In genomic region chr5:74720661-74721060, GRCm38 (mm10) we compare ENCODE assay signal across 19 mouse cellular contexts. TPM values are rescaled to one million over a fixed set of nuclear protein-coding genes. Genes with fewer than 3 reads are reported as not detected.
DNase-seq lines count a peak whose midpoint lies in the region; ATAC-seq and TF ChIP-seq lines count a peak whose summit lies in the region.
"Had no signal": no experiment of that assay in that cellular context is flagged by ENCODE, and none has a peak within 500 bp of the region (broad histone marks: within the 10 kb centered on the region; RNA-seq: fewer than 3 reads in every experiment).

No protein-coding gene starts in this region.

- no peak overlapping the region for H3K4me3 ChIP-seq in embryonic facial prominence, embryonic 12.5 days
- H3K4me3 ChIP-seq in embryonic facial prominence, embryonic 10.5 days: no peak overlapping the region
- H3K4me3 ChIP-seq in layer of hippocampus, adult 2 months: peak overlapping the region; percentile 4; the same call in 1 of the 2 replicates
- H3K4me3 ChIP-seq in midbrain, postnatal 0 days (ENCODE audit: low read depth, low read length): no peak overlapping the region
- H3K4me3 ChIP-seq in midbrain, embryonic 16.5 days (ENCODE audit: low read depth, low read length): no peak overlapping the region
- H3K4me3 ChIP-seq: heart, embryonic 12.5 days; intestine, embryonic 15.5 days; neural tube, embryonic 15.5 days had no signal

- H3K9me3 ChIP-seq in embryonic facial prominence, embryonic 12.5 days: no peaks in the 10 kb centered on the region
- H3K9me3 ChIP-seq in embryonic facial prominence, embryonic 10.5 days: no peaks in the 10 kb centered on the region
- no peaks in the 10 kb centered on the region for H3K9me3 ChIP-seq in midbrain, postnatal 0 days (ENCODE audit: low read length)
- no peaks in the 10 kb centered on the region for H3K9me3 ChIP-seq in midbrain, embryonic 16.5 days (replicated peaks; ENCODE audit: control insufficient read depth, low read length, poor library complexity, severe bottlenecking)
- H3K9me3 ChIP-seq: heart, embryonic 12.5 days; intestine, embryonic 15.5 days; neural tube, embryonic 15.5 days had no signal

- H3K27me3 ChIP-seq in embryonic facial prominence, embryonic 12.5 days: no peaks in the 10 kb centered on the region
- no peaks in the 10 kb centered on the region for H3K27me3 ChIP-seq in embryonic facial prominence, embryonic 10.5 days (replicated peaks; ENCODE audit: low read depth, poor library complexity, severe bottlenecking)
- no peaks in the 10 kb centered on the region for H3K27me3 ChIP-seq in midbrain, postnatal 0 days (ENCODE audit: insufficient read depth, low read length)
- no peaks in the 10 kb centered on the region for H3K27me3 ChIP-seq in midbrain, embryonic 16.5 days (ENCODE audit: control insufficient read depth, insufficient read depth, low read depth, low read length)
- H3K27me3 ChIP-seq: intestine, embryonic 15.5 days; neural tube, embryonic 15.5 days had no signal

- no peak for TF ChIP-seq CTCF in layer of hippocampus, adult 2 months (conservative IDR thresholded peaks at IDR 0.05)
- no peak for TF ChIP-seq CTCF in midbrain, postnatal 0 days (IDR thresholded peaks at IDR 0.05)

- DNase-seq in embryonic facial prominence, embryonic 10.5 days (ENCODE audit: low spot score): no peak
- peak in 1 of 2 experiments; percentile 26 for DNase-seq in layer of hippocampus, adult 2 months (ENCODE audit: low spot score in 2 of 2)
- no peak for DNase-seq in layer of hippocampus, postnatal 36 days
- DNase-seq in midbrain, postnatal 0 days (ENCODE audit: low spot score): peak; percentile 55
- peak; percentile 27 to 41 for DNase-seq in layer of hippocampus, postnatal 10 days (ENCODE audit: low spot score in 2 of 2)
- DNase-seq in natural killer cell, adult 2 months (ENCODE audit: low spot score in 2 of 2): no peak
- DNase-seq: adrenal gland, postnatal 25 days; embryo, embryonic 11 days; gastrocnemius, postnatal 14 days; heart, postnatal 36 days; liver; lung, adult 18-20 months had no signal

- H3K4me2 ChIP-seq in embryonic facial prominence, embryonic 12.5 days (replicated peaks): 0 out of 2 replicates have a peak overlapping the region, but pooled peaks have one; percentile 7
- no peak overlapping the region for H3K4me2 ChIP-seq in midbrain, postnatal 0 days (ENCODE audit: low read depth, low read length, poor library complexity, severe bottlenecking)
- no peak overlapping the region for H3K4me2 ChIP-seq in midbrain, embryonic 16.5 days (ENCODE audit: low read length)
- H3K4me2 ChIP-seq: heart, embryonic 12.5 days; intestine, embryonic 15.5 days; neural tube, embryonic 15.5 days had no signal

- H3K4me1 ChIP-seq in embryonic facial prominence, embryonic 12.5 days: no peaks in the 10 kb centered on the region; the same call in 1 of the 2 replicates
- peaks cover 18% of the 10 kb centered on the region for H3K4me1 ChIP-seq in embryonic facial prominence, embryonic 10.5 days
- H3K4me1 ChIP-seq in midbrain, postnatal 0 days (ENCODE audit: insufficient read depth, low read length): no peaks in the 10 kb centered on the region
- peaks cover 2% of the 10 kb centered on the region; the same call in 1 of the 2 replicates for H3K4me1 ChIP-seq in midbrain, embryonic 16.5 days (ENCODE audit: control insufficient read depth, insufficient read depth, low read length)

- no peak overlapping the region for H3K27ac ChIP-seq in embryonic facial prominence, embryonic 12.5 days
- H3K27ac ChIP-seq in embryonic facial prominence, embryonic 10.5 days (replicated peaks): no peak overlapping the region
- H3K27ac ChIP-seq in layer of hippocampus, adult 2 months: no peak overlapping the region; the same call in 1 of the 2 replicates
- H3K27ac ChIP-seq in midbrain, postnatal 0 days (ENCODE audit: low read depth, low read length): no peak overlapping the region
- no peak overlapping the region for H3K27ac ChIP-seq in midbrain, embryonic 16.5 days (ENCODE audit: low read length)
- H3K27ac ChIP-seq: intestine, embryonic 15.5 days; kidney, postnatal 0 days; macrophage had no signal

- H3K36me3 ChIP-seq in embryonic facial prominence, embryonic 12.5 days: no peaks in the 10 kb centered on the region
- H3K36me3 ChIP-seq in embryonic facial prominence, embryonic 10.5 days (replicated peaks): no peaks in the 10 kb centered on the region
- H3K36me3 ChIP-seq in midbrain, postnatal 0 days (ENCODE audit: insufficient read depth, low read length): no peaks in the 10 kb centered on the region
- H3K36me3 ChIP-seq in midbrain, embryonic 16.5 days (ENCODE audit: control insufficient read depth, insufficient read depth, low read length): no peaks in the 10 kb centered on the region
- H3K36me3 ChIP-seq: heart, embryonic 12.5 days; intestine, embryonic 15.5 days; neural tube, embryonic 15.5 days had no signal

- 55% methylated on average over 9 of the region's 9 CpGs for WGBS in embryonic facial prominence, embryonic 12.5 days
- 67% methylated on average over 9 of the region's 9 CpGs for WGBS in embryonic facial prominence, embryonic 10.5 days
- WGBS in midbrain, postnatal 0 days: 60% methylated on average over 9 of the region's 9 CpGs
- 57% methylated on average over 9 of the region's 9 CpGs for WGBS in midbrain, embryonic 16.5 days

- no peak for ATAC-seq in embryonic facial prominence, embryonic 12.5 days (ENCODE audit: insufficient number of reproducible peaks, insufficient read depth, low FRiP score, low TSS enrichment)
- no peak for ATAC-seq in midbrain, postnatal 0 days (ENCODE audit: low FRiP score)
- no peak for ATAC-seq in midbrain, embryonic 16.5 days
- ATAC-seq: intestine, embryonic 15.5 days had no signal

- no peak overlapping the region for H3K9ac ChIP-seq in embryonic facial prominence, embryonic 12.5 days
- no peak overlapping the region for H3K9ac ChIP-seq in midbrain, postnatal 0 days (replicated peaks; ENCODE audit: low read length, poor library complexity, severe bottlenecking)
- H3K9ac ChIP-seq in midbrain, embryonic 16.5 days (ENCODE audit: low read depth, low read length): no peak overlapping the region
- H3K9ac ChIP-seq: heart, embryonic 12.5 days; intestine, embryonic 15.5 days; neural tube, embryonic 15.5 days had no signal

RNA-seq across cellular contexts. Expression of gene Lnx1, which starts 17.9 kb away (rescaled TPM):
- 1.8 and 2.0 TPM in 2 replicates for polyA plus RNA-seq in embryonic facial prominence, embryonic 12.5 days (2016; fragmentation: Nextera tagmentation; extraction: Ambion mirVana)
- 1.7 TPM in 2 replicates for polyA plus RNA-seq in embryonic facial prominence, embryonic 10.5 days (2016; fragmentation: Nextera tagmentation; extraction: Ambion mirVana)
- 10 to 100 TPM; 11.5 to 14.6 TPM for total RNA-seq in layer of hippocampus, adult 2 months (2021)
- 10 to 100 TPM; 15.5 to 15.9 TPM for total RNA-seq in layer of hippocampus, postnatal 36 days (2021)
- total RNA-seq in midbrain, postnatal 0 days (2014; rRNA removed): 33.6 and 36.9 TPM in 2 replicates
- 18.7 and 23.4 TPM in 2 replicates for polyA plus RNA-seq in midbrain, postnatal 0 days (2015; fragmentation: Nextera tagmentation; extraction: Ambion mirVana)
- 16.9 and 22.7 TPM in 2 replicates for polyA plus RNA-seq in midbrain, embryonic 16.5 days (2015; fragmentation: Nextera tagmentation; extraction: Ambion mirVana)
- total RNA-seq in layer of hippocampus, postnatal 10 days (2021): 10 to 100 TPM; 19.3 to 22.3 TPM
- polyA plus RNA-seq: macrophage had no signal

Comparison
In these comparisons a context has a peak if more than half of its experiments do, and no peak if none do; other contexts are left out.
1. DNase-seq: peak in midbrain, postnatal 0 days (single experiment) and layer of hippocampus, postnatal 10 days (2 of 2); none in embryonic facial prominence, embryonic 10.5 days (single experiment), layer of hippocampus, postnatal 36 days (0 of 2) and natural killer cell, adult 2 months (0 of 2).